Mouse (Mus musculus) E14TG2a.4 (cell line): ENCODE results near the gene Tmem164.

Source experiments
- CTCF ChIP-seq: conservative IDR thresholded peaks from 2 replicates; pipeline ENCODE4 v1.5.1; 2014; ENCODE audit warnings: low read length
- NANOG ChIP-seq: IDR thresholded peaks from 2 replicates; pipeline ENCODE4 v1.6.1; 2014; ENCODE audit warnings: borderline replicate concordance, low read length, mixed read lengths
- POU5F1 ChIP-seq: IDR thresholded peaks from 2 replicates; pipeline ENCODE4 v1.6.1; 2014; ENCODE audit warnings: low read length, borderline replicate concordance

- TF ChIP-seq CTCF (no peak), NANOG (no peak), POU5F1 (no peak)
Observed at GRCm38 (mm10) chrX:142839411-142839810, 158.2 kb downstream of the Tmem164 start.
